Mouse (Mus musculus) testis, adult 2 months (tissue): ENCODE data around the gene Slc48a1. TPM values are rescaled to one million over a fixed set of nuclear protein-coding genes. Genes with fewer than 3 reads are reported as not detected.

Experiments
- H3K27ac ChIP-seq: fragments of 200-500 bp; 2 replicates; pipeline ENCODE4 v1.5.1; 2012; ENCODE audit warnings: low read depth, low read length; ENCODE audit not compliant: control insufficient read depth, insufficient read depth
- H3K27me3 ChIP-seq: fragments of 200-500 bp; 2 replicates; pipeline ENCODE4 v1.6.1; 2012; ENCODE audit warnings: mild to moderate bottlenecking, low read length, moderate library complexity; ENCODE audit not compliant: control insufficient read depth, insufficient read depth
- H3K36me3 ChIP-seq: fragments of 200-500 bp; 2 replicates; pipeline ENCODE4 v1.6.1; 2012; ENCODE audit warnings: mild to moderate bottlenecking, low read length; ENCODE audit not compliant: control insufficient read depth, insufficient read depth
- H3K4me1 ChIP-seq: fragments of 200-500 bp; 2 replicates; pipeline ENCODE4 v1.6.1; 2012; ENCODE audit warnings: low read length; ENCODE audit not compliant: control insufficient read depth, insufficient read depth
- H3K4me3 ChIP-seq: fragments of 200-500 bp; 2 replicates; pipeline ENCODE4 v1.5.1; 2012; ENCODE audit warnings: low read depth, mild to moderate bottlenecking, low read length, moderate library complexity, mixed read lengths; ENCODE audit not compliant: control insufficient read depth
- CTCF ChIP-seq: fragments of 200-500 bp; IDR thresholded peaks from 2 replicates; pipeline ENCODE4 v1.5.1; 2012; ENCODE audit warnings: low read depth, mild to moderate bottlenecking, inconsistent platforms, low read length, moderate library complexity; ENCODE audit not compliant: control insufficient read depth, insufficient read depth, insufficient replicate concordance
- POLR2A ChIP-seq: fragments of 200-500 bp; IDR thresholded peaks from 2 replicates; pipeline ENCODE4 v1.6.1; 2012; ENCODE audit warnings: low read depth, mild to moderate bottlenecking, inconsistent platforms, low read length, moderate library complexity; ENCODE audit not compliant: control insufficient read depth
- polyA plus RNA-seq: library from polyadenylated mRNA; depleted of rRNA; stranded (reverse); fragments of >200 nt; gene quantifications from 2 replicates; pipeline ENCODE4 v1.2.3, GENCODE M21; 2012

The Slc48a1 gene
- polyA plus RNA-seq, 1 experiment, result 17.0 TPM

DNA sequence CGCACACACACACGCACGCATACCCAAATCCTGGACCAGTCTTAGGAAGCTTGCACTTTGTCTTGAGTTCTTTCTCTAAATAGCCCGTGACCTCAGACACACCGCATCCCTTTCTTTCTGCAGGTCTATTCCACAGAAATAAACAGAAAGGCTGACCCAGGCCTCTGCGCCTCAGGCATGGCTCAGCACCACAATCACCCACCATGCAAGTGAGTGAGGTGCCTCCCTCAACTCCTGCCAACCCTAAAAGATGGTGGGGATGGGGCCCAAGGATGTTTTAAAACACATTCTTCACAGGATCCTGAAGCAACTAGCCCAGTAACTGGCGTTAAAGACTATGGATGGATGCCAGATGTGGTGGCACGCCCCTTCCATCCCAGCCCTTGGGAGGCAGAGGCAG, 49.1 kb downstream of the Slc48a1 start:
- Histone ChIP-seq H3K27ac (no peak overlapping the region), H3K4me1 (peaks cover 8% of the 10 kb centered on the region), H3K27me3 (no peaks in the 10 kb centered on the region), H3K36me3 (no peaks in the 10 kb centered on the region), H3K4me3 (no peak overlapping the region)
- TF ChIP-seq CTCF (no peak), POLR2A (no peak)

DNA sequence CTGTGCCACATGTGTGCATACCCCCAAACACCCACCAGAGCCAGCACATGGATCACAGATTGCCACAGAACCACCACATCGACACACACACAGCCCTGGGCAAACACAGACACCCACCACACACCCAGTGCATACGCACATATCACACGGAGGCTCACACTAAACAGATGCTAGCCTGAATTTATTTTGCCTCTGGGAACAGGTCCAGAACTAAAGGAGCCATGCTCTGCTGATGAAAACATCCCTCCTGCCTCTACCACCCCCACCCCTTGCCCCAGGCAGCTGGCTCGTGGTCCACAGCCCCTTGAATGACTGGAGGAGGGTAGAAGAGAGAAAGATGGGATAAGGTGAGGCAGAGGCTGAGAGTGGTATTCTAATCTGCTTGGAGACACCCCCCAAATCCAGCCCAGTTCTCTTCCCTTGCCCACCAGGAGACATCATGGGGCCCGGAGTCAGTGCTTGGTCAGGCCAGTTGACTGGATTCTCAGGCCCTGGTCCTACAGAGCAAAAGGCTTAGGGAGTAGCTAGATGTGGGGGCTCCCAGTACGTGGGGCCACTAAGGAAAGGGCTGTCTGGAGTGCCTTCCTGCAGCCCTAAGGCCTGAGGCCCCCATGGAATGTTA, 50.0 kb downstream of the Slc48a1 start:
- Histone ChIP-seq H3K27me3 (no peaks in the 10 kb centered on the region), H3K27ac (no peak overlapping the region), H3K36me3 (no peaks in the 10 kb centered on the region), H3K4me1 (peaks cover 8% of the 10 kb centered on the region), H3K4me3 (no peak overlapping the region)
- TF ChIP-seq POLR2A, result no peak
- TF ChIP-seq CTCF, result no peak

- Histone ChIP-seq H3K27me3 (no peaks in the 10 kb centered on the region), H3K4me1 (peaks cover 8% of the 10 kb centered on the region), H3K36me3 (no peaks in the 10 kb centered on the region), H3K4me3 (no peak overlapping the region), H3K27ac (no peak overlapping the region)
- TF ChIP-seq CTCF (no peak), POLR2A (no peak)
These were observed 50.6 kb downstream of the Slc48a1 start for GRCm38 (mm10) chr15:97828901-97829338.

DNA sequence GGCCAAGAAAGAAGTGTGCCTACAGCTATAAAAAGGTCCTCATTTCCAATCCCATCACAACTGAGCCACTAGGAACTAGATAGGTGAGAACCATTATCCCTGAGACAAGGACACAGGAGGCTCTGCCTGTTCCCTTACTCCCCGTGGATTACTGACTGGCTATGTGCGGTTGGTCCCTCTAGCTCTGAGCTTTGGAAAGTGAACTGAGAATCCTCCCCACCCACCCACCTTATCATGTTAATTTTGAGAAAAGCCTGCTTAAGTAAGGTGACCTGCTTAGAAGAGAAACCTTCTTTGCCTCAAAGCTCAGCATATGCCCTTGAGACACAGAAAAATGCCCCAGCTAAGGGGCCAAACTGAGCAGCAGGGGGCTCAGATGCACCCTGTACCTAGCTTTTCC, 51.1 kb downstream of the Slc48a1 start:
- Histone ChIP-seq H3K27me3 (no peaks in the 10 kb centered on the region), H3K4me1 (peaks cover 8% of the 10 kb centered on the region), H3K36me3 (no peaks in the 10 kb centered on the region), H3K27ac (no peak overlapping the region), H3K4me3 (no peak overlapping the region)
- TF ChIP-seq CTCF (no peak), POLR2A (no peak)

- Histone ChIP-seq H3K4me3 (peak overlapping the region; percentile 62), H3K27ac (peak overlapping the region; percentile 30; the same call in 1 of the 2 replicates), H3K36me3 (no peaks in the 10 kb centered on the region), H3K4me1 (peaks cover 6% of the 10 kb centered on the region), H3K27me3 (no peaks in the 10 kb centered on the region)
- TF ChIP-seq POLR2A (no peak), CTCF (no peak)
These were observed 52.0 kb downstream of the Slc48a1 start for GRCm38 (mm10) chr15:97830253-97830787.

- Histone ChIP-seq H3K4me1 (peaks cover 5% of the 10 kb centered on the region), H3K27ac (peak overlapping the region; percentile 18; the same call in 1 of the 2 replicates)
These were observed 52.5 kb downstream of the Slc48a1 start for GRCm38 (mm10) chr15:97830788-97831241.

GRCm38 (mm10) chr15:97831242-97831986, 53.1 kb downstream of the Slc48a1 start:
- Histone ChIP-seq H3K36me3 (no peaks in the 10 kb centered on the region), H3K27ac (peak overlapping the region; percentile 91), H3K4me1 (peaks cover 5% of the 10 kb centered on the region), H3K27me3 (no peaks in the 10 kb centered on the region), H3K4me3 (peak overlapping the region; percentile 83)
- TF ChIP-seq CTCF (no peak), POLR2A (no peak)

More at GRCm38 (mm10) chr15:97830788-97831241, 52.5 kb downstream of the Slc48a1 start:
- TF ChIP-seq CTCF (no peak), POLR2A (no peak)
- peak overlapping the region; percentile 62 for H3K4me3 ChIP-seq
- H3K36me3 ChIP-seq, result no peaks in the 10 kb centered on the region
- no peaks in the 10 kb centered on the region for H3K27me3 ChIP-seq
